Mouse (Mus musculus): Measurements from ENCODE around the gene Mypn. TPM values are rescaled to one million over a fixed set of nuclear protein-coding genes. Genes with fewer than 3 reads are reported as not detected.

Mypn gene
- polyA plus RNA-seq, 1 experiment from 2014 or later = 0.26 TPM

GRCm38 (mm10) chr10:63165752-63166412 is 37.9 kb downstream of the Mypn start:
- H3K4me2 ChIP-seq = no peak overlapping the region
- H3K36me3 ChIP-seq = no peaks in the 10 kb centered on the region
- H3K4me1 ChIP-seq = no peaks in the 10 kb centered on the region
- H3K27ac ChIP-seq = no peak overlapping the region
- WGBS = 75% methylated on average over 16 of the region's 16 CpGs
- no peak for ATAC-seq (replicated peaks; ENCODE audit: low FRiP score)
- no peak overlapping the region for H3K9ac ChIP-seq
- H3K4me3 ChIP-seq (replicated peaks) = no peak overlapping the region
- no peaks in the 10 kb centered on the region for H3K27me3 ChIP-seq
- no peaks in the 10 kb centered on the region for H3K9me3 ChIP-seq (replicated peaks)

GRCm38 (mm10) chr10:63161240-63161639 is 42.5 kb downstream of the Mypn start:
- WGBS = 67% methylated on average over 5 of the region's 5 CpGs
- H3K27me3 ChIP-seq = no peaks in the 10 kb centered on the region
- no peak for ATAC-seq (replicated peaks; ENCODE audit: low FRiP score)
- no peak overlapping the region for H3K9ac ChIP-seq
- no peaks in the 10 kb centered on the region for H3K36me3 ChIP-seq
- H3K27ac ChIP-seq = no peak overlapping the region
- 0 out of 2 replicates have a peak, but pooled peaks cover 4% of the 10 kb centered on the region for H3K4me1 ChIP-seq
- no peak overlapping the region for H3K4me2 ChIP-seq
- H3K9me3 ChIP-seq (replicated peaks) = no peaks in the 10 kb centered on the region
- no peak overlapping the region for H3K4me3 ChIP-seq (replicated peaks)

GRCm38 (mm10) chr10:63160671-63161070 is 43.1 kb downstream of the Mypn start:
- ATAC-seq (replicated peaks; ENCODE audit: low FRiP score) = no peak
- Histone ChIP-seq H3K27ac (no peak overlapping the region), H3K4me3 (replicated peaks) (no peak overlapping the region)

GRCm38 (mm10) chr10:63158191-63158590 is 45.6 kb downstream of the Mypn start:
- H3K4me2 ChIP-seq = no peak overlapping the region
- H3K36me3 ChIP-seq = no peaks in the 10 kb centered on the region
- WGBS = 75% methylated on average over 13 of the region's 13 CpGs
- no peak overlapping the region for H3K9ac ChIP-seq
- ATAC-seq (replicated peaks; ENCODE audit: low FRiP score) = no peak
- H3K4me1 ChIP-seq = 0 out of 2 replicates have a peak, but pooled peaks cover 4% of the 10 kb centered on the region
- no peak overlapping the region for H3K27ac ChIP-seq
- no peak overlapping the region for H3K4me3 ChIP-seq (replicated peaks)
- H3K9me3 ChIP-seq (replicated peaks) = no peaks in the 10 kb centered on the region
- no peaks in the 10 kb centered on the region for H3K27me3 ChIP-seq

More at GRCm38 (mm10) chr10:63160671-63161070, 43.1 kb downstream of the Mypn start:
- H3K4me2 ChIP-seq = no peak overlapping the region
- H3K4me1 ChIP-seq = 0 out of 2 replicates have a peak, but pooled peaks cover 4% of the 10 kb centered on the region
- no peak overlapping the region for H3K9ac ChIP-seq
- H3K9me3 ChIP-seq (replicated peaks) = no peaks in the 10 kb centered on the region
- 67% methylated on average over 12 of the region's 12 CpGs for WGBS
- H3K36me3 ChIP-seq = no peaks in the 10 kb centered on the region
- H3K27me3 ChIP-seq = no peaks in the 10 kb centered on the region

- no peak overlapping the region for H3K4me2 ChIP-seq
- no peak for ATAC-seq (replicated peaks; ENCODE audit: low FRiP score)
- no peak overlapping the region for H3K4me3 ChIP-seq (replicated peaks)
- WGBS = 83% methylated on average over 4 of the region's 4 CpGs
- H3K36me3 ChIP-seq = no peaks in the 10 kb centered on the region
- H3K9me3 ChIP-seq (replicated peaks) = no peaks in the 10 kb centered on the region
- no peaks in the 10 kb centered on the region for H3K27me3 ChIP-seq
- 0 out of 2 replicates have a peak, but pooled peaks cover 4% of the 10 kb centered on the region for H3K4me1 ChIP-seq
- H3K9ac ChIP-seq = no peak overlapping the region
- H3K27ac ChIP-seq = no peak overlapping the region
Observed at GRCm38 (mm10) chr10:63157491-63157890, 46.3 kb downstream of the Mypn start.

- H3K4me2 ChIP-seq = no peak overlapping the region
- no peaks in the 10 kb centered on the region for H3K36me3 ChIP-seq
- H3K4me1 ChIP-seq = 0 out of 2 replicates have a peak, but pooled peaks cover 4% of the 10 kb centered on the region
- H3K9me3 ChIP-seq (replicated peaks) = no peaks in the 10 kb centered on the region
- no peaks in the 10 kb centered on the region for H3K27me3 ChIP-seq
- ATAC-seq (replicated peaks; ENCODE audit: low FRiP score) = 0 out of 2 replicates have a peak, but pooled peaks have one; percentile 9
- H3K27ac ChIP-seq = no peak overlapping the region
- no peak overlapping the region for H3K4me3 ChIP-seq (replicated peaks)
- H3K9ac ChIP-seq = no peak overlapping the region
- WGBS = 41% methylated on average over 4 of the region's 4 CpGs
Observed at GRCm38 (mm10) chr10:63156919-63157318, 46.8 kb downstream of the Mypn start.

- WGBS = 86% methylated on average over 1 of the region's 1 CpGs
- H3K27ac ChIP-seq = no peak overlapping the region
- no peaks in the 10 kb centered on the region for H3K27me3 ChIP-seq
- ATAC-seq (replicated peaks; ENCODE audit: low FRiP score) = no peak
- no peak overlapping the region for H3K4me2 ChIP-seq
- H3K36me3 ChIP-seq = no peaks in the 10 kb centered on the region
- no peak overlapping the region for H3K4me3 ChIP-seq (replicated peaks)
- H3K9me3 ChIP-seq (replicated peaks) = no peaks in the 10 kb centered on the region
- 0 out of 2 replicates have a peak, but pooled peaks cover 4% of the 10 kb centered on the region for H3K4me1 ChIP-seq
- H3K9ac ChIP-seq = no peak overlapping the region
Observed at GRCm38 (mm10) chr10:63156351-63156750, 47.4 kb downstream of the Mypn start.

GRCm38 (mm10) chr10:63155668-63156350 is 47.9 kb downstream of the Mypn start:
- H3K27ac ChIP-seq = no peak overlapping the region
- H3K36me3 ChIP-seq = no peaks in the 10 kb centered on the region
- no peak overlapping the region for H3K9ac ChIP-seq
- 0 out of 2 replicates have a peak, but pooled peaks cover 4% of the 10 kb centered on the region for H3K4me1 ChIP-seq
- H3K4me2 ChIP-seq = no peak overlapping the region
- no peaks in the 10 kb centered on the region for H3K27me3 ChIP-seq
- WGBS = 77% methylated on average over 4 of the region's 4 CpGs
- ATAC-seq (replicated peaks; ENCODE audit: low FRiP score) = no peak
- no peak overlapping the region for H3K4me3 ChIP-seq (replicated peaks)
- H3K9me3 ChIP-seq (replicated peaks) = no peaks in the 10 kb centered on the region

GRCm38 (mm10) chr10:63154726-63155125 is 49.0 kb downstream of the Mypn start:
- 84% methylated on average over 4 of the region's 4 CpGs for WGBS
- Histone ChIP-seq H3K4me1 (0 out of 2 replicates have a peak, but pooled peaks cover 4% of the 10 kb centered on the region), H3K27ac (no peak overlapping the region), H3K4me2 (no peak overlapping the region), H3K4me3 (replicated peaks) (no peak overlapping the region), H3K36me3 (no peaks in the 10 kb centered on the region), H3K27me3 (no peaks in the 10 kb centered on the region), H3K9me3 (replicated peaks) (no peaks in the 10 kb centered on the region), H3K9ac (no peak overlapping the region)
- no peak for ATAC-seq (replicated peaks; ENCODE audit: low FRiP score)

GRCm38 (mm10) chr10:63154226-63154625 is 49.5 kb downstream of the Mypn start:
- H3K27ac ChIP-seq = no peak overlapping the region
- no peaks in the 10 kb centered on the region for H3K9me3 ChIP-seq (replicated peaks)
- H3K4me3 ChIP-seq (replicated peaks) = no peak overlapping the region
- H3K27me3 ChIP-seq = no peaks in the 10 kb centered on the region
- 78% methylated on average over 6 of the region's 6 CpGs for WGBS
- H3K36me3 ChIP-seq = no peaks in the 10 kb centered on the region
- no peak for ATAC-seq (replicated peaks; ENCODE audit: low FRiP score)
- H3K9ac ChIP-seq = no peak overlapping the region
- no peak overlapping the region for H3K4me2 ChIP-seq
- H3K4me1 ChIP-seq = 0 out of 2 replicates have a peak, but pooled peaks cover 4% of the 10 kb centered on the region

- no peak overlapping the region for H3K27ac ChIP-seq
- no peak for ATAC-seq (replicated peaks; ENCODE audit: low FRiP score)
- no peaks in the 10 kb centered on the region for H3K9me3 ChIP-seq (replicated peaks)
Observed at GRCm38 (mm10) chr10:63153563-63153962, 50.2 kb downstream of the Mypn start.

GRCm38 (mm10) chr10:63152358-63152757 is 51.4 kb downstream of the Mypn start:
- Histone ChIP-seq H3K27me3 (no peaks in the 10 kb centered on the region), H3K36me3 (no peaks in the 10 kb centered on the region), H3K4me1 (0 out of 2 replicates have a peak, but pooled peaks cover 4% of the 10 kb centered on the region), H3K9me3 (replicated peaks) (no peaks in the 10 kb centered on the region), H3K4me2 (no peak overlapping the region), H3K4me3 (replicated peaks) (no peak overlapping the region), H3K27ac (no peak overlapping the region), H3K9ac (no peak overlapping the region)
- no peak for ATAC-seq (replicated peaks; ENCODE audit: low FRiP score)

More at GRCm38 (mm10) chr10:63153563-63153962, 50.2 kb downstream of the Mypn start:
- 33% methylated on average over 3 of the region's 3 CpGs for WGBS
- 0 out of 2 replicates have a peak, but pooled peaks cover 4% of the 10 kb centered on the region for H3K4me1 ChIP-seq
- H3K4me3 ChIP-seq (replicated peaks) = no peak overlapping the region
- no peak overlapping the region for H3K4me2 ChIP-seq
- H3K27me3 ChIP-seq = no peaks in the 10 kb centered on the region
- H3K36me3 ChIP-seq = no peaks in the 10 kb centered on the region
- H3K9ac ChIP-seq = no peak overlapping the region

All from kidney, embryonic 15.5 days (tissue).